Mouse (Mus musculus) MEL (cell line): ENCODE results near the gene Olfr32. TPM values are rescaled to one million over a fixed set of nuclear protein-coding genes. Genes with fewer than 3 reads are reported as not detected.

Experiments
- DNase-seq: peaks from one replicate; pipeline ENCODE4 v3.0.0; 2011; ENCODE audit warnings: low read depth, low spot score
- H3K27ac ChIP-seq: 2 replicates; pipeline ENCODE4 v1.5.1; 2012; ENCODE audit warnings: low read depth, mild to moderate bottlenecking, control low read depth, low read length, moderate library complexity; ENCODE audit not compliant: control insufficient read depth
- H3K27me3 ChIP-seq, 2 experiments: fragments of 150-350 bp in 1 of 2; sonication (generic) in 1 of 2; 2 replicates each; pipeline ENCODE4 v1.6.1; 2012; ENCODE audit warnings: low read length in 2 of 2, mild to moderate bottlenecking in 2 of 2, improper control_type of control experiment in 1 of 2, moderate library complexity in 1 of 2; ENCODE audit not compliant: insufficient read depth in 2 of 2, control insufficient read depth in 1 of 2
- H3K36me3 ChIP-seq, 2 experiments: 2 replicates each; pipeline ENCODE4 v1.6.1; 2012 to 2014; ENCODE audit warnings: low read length in 2 of 2, improper control_type of control experiment in 1 of 2, inconsistent platforms in 1 of 2, mild to moderate bottlenecking in 1 of 2; ENCODE audit not compliant: insufficient read depth in 2 of 2, control insufficient read depth in 1 of 2
- H3K4me1 ChIP-seq, 2 experiments: fragments of 150-350 bp in 1 of 2; sonication (generic) in 1 of 2; 2 replicates each; pipeline ENCODE4 v1.6.1; 2012; ENCODE audit warnings: low read length in 2 of 2, improper control_type of control experiment in 1 of 2, mild to moderate bottlenecking in 1 of 2; ENCODE audit not compliant: insufficient read depth in 2 of 2, control insufficient read depth in 1 of 2
- H3K4me3 ChIP-seq, 2 experiments: fragments of 150-350 bp in 1 of 2; sonication (generic) in 1 of 2; 2 replicates each; pipeline ENCODE4 v1.5.1; 2012; ENCODE audit warnings: low read depth in 2 of 2, low read length in 2 of 2, mild to moderate bottlenecking in 2 of 2, moderate library complexity in 2 of 2, control low read depth in 1 of 2, improper control_type of control experiment in 1 of 2; ENCODE audit not compliant: control insufficient read depth in 1 of 2, insufficient read depth in 1 of 2
- H3K79me2 ChIP-seq: 2 replicates; pipeline ENCODE4 v1.6.1; 2012; ENCODE audit warnings: mild to moderate bottlenecking, low read length, moderate library complexity; ENCODE audit not compliant: control insufficient read depth, poor library complexity, insufficient read depth
- H3K9ac ChIP-seq: 2 replicates; pipeline ENCODE4 v1.6.1; 2012; ENCODE audit warnings: low read depth, mild to moderate bottlenecking, control low read depth, low read length, moderate library complexity; ENCODE audit not compliant: control insufficient read depth, poor library complexity, severe bottlenecking
- H3K9me3 ChIP-seq: fragments of 150-350 bp; sonication (generic); replicated peaks from 2 replicates; pipeline ENCODE4 v1.6.1; 2012; ENCODE audit warnings: mild to moderate bottlenecking, low read length, improper control_type of control experiment, moderate library complexity; ENCODE audit not compliant: insufficient read depth
- BHLHE40 ChIP-seq: IDR thresholded peaks from 2 replicates; pipeline ENCODE4 v1.6.1; 2012; ENCODE audit warnings: low read depth, mild to moderate bottlenecking, inconsistent platforms, low read length, improper control_type of control experiment, borderline replicate concordance
- CHD2 ChIP-seq: IDR thresholded peaks from 2 replicates; pipeline ENCODE4 v1.6.1; 2011; ENCODE audit warnings: low read length, improper control_type of control experiment
- CTCF ChIP-seq, 3 experiments: IDR thresholded peaks in 2 of 3; conservative IDR thresholded peaks in 1 of 3; 2 replicates each; pipeline ENCODE4 v1.5.1; 2011 to 2012; ENCODE audit warnings: low read length in 3 of 3, low read depth in 2 of 3, mild to moderate bottlenecking in 2 of 3, improper control_type of control experiment in 1 of 3, inconsistent platforms in 1 of 3, mixed read lengths in 1 of 3, moderate library complexity in 1 of 3; ENCODE audit not compliant: control insufficient read depth in 1 of 3, insufficient read depth in 1 of 3, poor library complexity in 1 of 3, severe bottlenecking in 1 of 3
- HCFC1 ChIP-seq: IDR thresholded peaks from 2 replicates; pipeline ENCODE4 v1.6.1; 2012; ENCODE audit warnings: low read depth, mild to moderate bottlenecking, inconsistent platforms, low read length, improper control_type of control experiment, moderate library complexity
- JUND ChIP-seq: IDR thresholded peaks from 2 replicates; pipeline ENCODE4 v1.6.1; 2011; ENCODE audit warnings: low read depth, mild to moderate bottlenecking, improper control_type of control experiment, low read length
- MYB ChIP-seq: IDR thresholded peaks from 2 replicates; pipeline ENCODE4 v1.6.1; 2011; ENCODE audit warnings: mild to moderate bottlenecking, low read depth, low read length, improper control_type of control experiment
- NELFE ChIP-seq: IDR thresholded peaks from 2 replicates; pipeline ENCODE4 v1.6.1; 2011; ENCODE audit warnings: low read depth, low read length, improper control_type of control experiment
- NRF1 ChIP-seq: IDR thresholded peaks from 2 replicates; pipeline ENCODE4 v1.6.1; 2014; ENCODE audit warnings: low read depth, mild to moderate bottlenecking, inconsistent platforms, low read length, improper control_type of control experiment, moderate library complexity; ENCODE audit not compliant: poor library complexity, insufficient read depth, severe bottlenecking
- POLR2A ChIP-seq, 2 experiments: IDR thresholded peaks; 2 replicates each; pipeline ENCODE4 v1.6.1; 2011 to 2012; ENCODE audit warnings: low read length in 2 of 2, mild to moderate bottlenecking in 2 of 2, control low read depth in 1 of 2, improper control_type of control experiment in 1 of 2, low read depth in 1 of 2, moderate library complexity in 1 of 2; ENCODE audit not compliant: control insufficient read depth in 1 of 2, insufficient read depth in 1 of 2, poor library complexity in 1 of 2
- POLR2AphosphoS5 ChIP-seq: IDR thresholded peaks from 2 replicates; pipeline ENCODE4 v1.6.1; 2012; ENCODE audit warnings: low read depth, borderline replicate concordance, mild to moderate bottlenecking, inconsistent platforms, low read length, moderate library complexity, mixed read lengths
- RAD21 ChIP-seq: IDR thresholded peaks from 2 replicates; pipeline ENCODE4 v1.6.1; 2011; ENCODE audit warnings: mild to moderate bottlenecking, low read depth, low read length, improper control_type of control experiment
- RCOR1 ChIP-seq: IDR thresholded peaks from 2 replicates; pipeline ENCODE4 v1.6.1; 2012; ENCODE audit warnings: low read depth, mild to moderate bottlenecking, inconsistent platforms, low read length, improper control_type of control experiment
- SIN3A ChIP-seq: IDR thresholded peaks from 2 replicates; pipeline ENCODE4 v1.6.1; 2012; ENCODE audit warnings: low read length, improper control_type of control experiment, inconsistent platforms
- TBP ChIP-seq: IDR thresholded peaks from 2 replicates; pipeline ENCODE4 v1.8.0; 2011; ENCODE audit warnings: low read depth, low read length, improper control_type of control experiment
- USF2 ChIP-seq, 2 experiments: IDR thresholded peaks; 2 replicates each; pipeline ENCODE4 v1.6.1; 2011 to 2012; ENCODE audit warnings: improper control_type of control experiment in 2 of 2, low read length in 2 of 2, borderline replicate concordance in 1 of 2, inconsistent platforms in 1 of 2, low read depth in 1 of 2, mild to moderate bottlenecking in 1 of 2; ENCODE audit not compliant: insufficient read depth in 1 of 2
- ZKSCAN1 ChIP-seq: IDR thresholded peaks from 2 replicates; pipeline ENCODE4 v1.6.1; 2012; ENCODE audit warnings: low read depth, mild to moderate bottlenecking, inconsistent platforms, low read length, improper control_type of control experiment, moderate library complexity
- ZMIZ1 ChIP-seq: IDR thresholded peaks from 2 replicates; pipeline ENCODE4 v1.6.1; 2012; ENCODE audit warnings: low read depth, mild to moderate bottlenecking, inconsistent platforms, low read length, improper control_type of control experiment, moderate library complexity
- polyA plus RNA-seq, 2 experiments: library from polyadenylated mRNA; stranded (reverse) in 1 of 2; unstranded in 1 of 2; fragments of >175 nt in 1 of 2; fragments of >200 nt in 1 of 2; gene quantifications; 2 replicates each; pipeline versions ENCODE4 v1.2.1 to v1.2.4; 2012; ENCODE audit warnings: low replicate concordance in 2 of 2, low read depth in 1 of 2; ENCODE audit not compliant: insufficient read length in 2 of 2, insufficient read depth in 1 of 2, missing spikeins in 1 of 2
- total RNA-seq: library from RNA; depleted of rRNA; stranded (reverse); fragments of 300-350 nt; gene quantifications from 2 replicates; pipeline ENCODE4 v1.2.3, GENCODE M21; 2012

Olfr32 gene
- total and polyA plus RNA-seq, 3 experiments: not detected

DNA sequence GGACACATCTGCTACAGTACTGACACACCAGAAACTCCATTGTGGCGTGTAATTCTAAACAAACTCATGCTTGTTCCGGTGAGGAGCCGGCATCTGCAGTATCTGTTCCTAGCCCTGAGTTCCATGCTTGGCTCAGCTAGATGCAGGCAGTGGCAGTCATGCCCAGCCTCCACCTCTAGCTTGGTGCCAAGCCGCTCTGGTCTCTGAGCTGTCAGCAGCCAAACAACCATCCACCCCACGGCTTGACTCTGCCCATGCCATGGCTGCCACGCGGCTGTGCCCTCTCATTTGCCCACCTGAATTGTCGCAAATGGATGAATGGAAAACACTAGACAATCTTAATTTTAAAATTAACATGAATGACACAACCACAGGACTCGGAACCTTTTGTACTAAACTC, 11.8 kb upstream of the Olfr32 start:
- no peaks in the 10 kb centered on the region for H3K36me3 ChIP-seq
- H3K9me3 ChIP-seq: no peaks in the 10 kb centered on the region
- no peaks in the 10 kb centered on the region for H3K27me3 ChIP-seq
- no peak overlapping the region for H3K9ac ChIP-seq
- TF ChIP-seq BHLHE40 (no peak), NRF1 (no peak), HCFC1 (no peak), POLR2AphosphoS5 (no peak), TBP (no peak), SIN3A (no peak), POLR2A (IDR thresholded peaks at IDR 0.05; ENCODE audit: control insufficient read depth in 1 of 2, insufficient read depth in 1 of 2, low read depth in 1 of 2, low read length in 2 of 2, poor library complexity in 1 of 2) (no peak), CHD2 (no peak), ZMIZ1 (no peak), NELFE (no peak), USF2 (IDR thresholded peaks at IDR 0.05; ENCODE audit: borderline replicate concordance in 1 of 2, insufficient read depth in 1 of 2, low read depth in 1 of 2, low read length in 2 of 2) (no peak), ZKSCAN1 (no peak), CTCF (IDR thresholded peaks at IDR 0.05 in 2 of 3, conservative IDR thresholded peaks at IDR 0.05 in 1 of 3; ENCODE audit: control insufficient read depth in 1 of 3, insufficient read depth in 1 of 3, low read depth in 2 of 3, low read length in 3 of 3, poor library complexity in 1 of 3, severe bottlenecking in 1 of 3) (no peak), MYB (no peak), RCOR1 (no peak), JUND (no peak)
- no peak overlapping the region for H3K4me3 ChIP-seq
- DNase-seq: no peak
- no peaks in the 10 kb centered on the region for H3K79me2 ChIP-seq
- H3K4me1 ChIP-seq: no peaks in the 10 kb centered on the region
- H3K27ac ChIP-seq: no peak overlapping the region

DNA sequence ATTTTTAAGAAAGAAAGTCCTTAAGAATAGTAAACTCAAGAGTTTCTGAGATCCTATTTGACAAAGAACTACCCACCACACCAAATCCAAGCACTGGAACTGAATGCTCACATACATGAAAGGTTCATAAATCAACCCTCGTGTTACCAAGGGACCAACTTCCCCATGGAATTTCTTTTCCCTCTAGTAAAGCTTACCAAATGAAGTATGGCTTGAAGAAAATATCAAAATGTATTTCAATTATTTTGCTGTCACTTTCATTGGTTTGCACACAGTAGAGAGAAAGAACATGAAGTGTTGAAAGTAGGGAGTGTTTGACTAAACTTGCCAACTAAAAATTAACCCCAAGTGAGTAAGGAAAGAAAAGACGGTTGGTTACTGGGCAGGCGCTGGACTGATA, 10.9 kb upstream of the Olfr32 start, which contains the start of gene Olfr1270:
Olfr1270 (minus strand) TSS at position 101 of the 400 bp plus-strand sequence.
- DNase-seq: no peak
- Histone ChIP-seq H3K27ac (no peak within 1 kb of the TSS), H3K27me3 (no peaks in the 10 kb centered on the region), H3K4me3 (no peak within 1 kb of the TSS), H3K36me3 (no peaks in the 10 kb centered on the region), H3K4me1 (no peaks in the 10 kb centered on the region), H3K9ac (no peak within 1 kb of the TSS), H3K79me2 (no peaks in the 10 kb centered on the region), H3K9me3 (no peaks in the 10 kb centered on the region)
- no peak for TF ChIP-seq RAD21
